Mouse (Mus musculus) bone marrow, adult 2 months (tissue): ENCODE results near the gene Hist1h1d.

Experiments
- CTCF ChIP-seq: fragments of 200-500 bp; IDR thresholded peaks from 2 replicates; pipeline ENCODE4 v1.5.1; 2011; ENCODE audit warnings: low read length, control low read depth; ENCODE audit not compliant: control insufficient read depth, insufficient read depth
- POLR2A ChIP-seq: fragments of 200-500 bp; IDR thresholded peaks from 2 replicates; pipeline ENCODE4 v1.6.1; 2011; ENCODE audit warnings: low read depth, mild to moderate bottlenecking, control low read depth, low read length, borderline replicate concordance; ENCODE audit not compliant: control insufficient read depth

- TF ChIP-seq CTCF (no peak), POLR2A (peak; percentile 74)
Observed at GRCm38 (mm10) chr13:23571022-23571503, 18.0 kb downstream of the Hist1h1d start, which contains the start of the genes Hist1h2ae and Hist1h2bg.
